Mouse (Mus musculus): ENCODE data around the gene Gm3383.
"Not testable (repeated sequence)": the region's sequence is repeated elsewhere in the genome, so short reads cannot be mapped to it uniquely, and the experiment has no call there.

DNA sequence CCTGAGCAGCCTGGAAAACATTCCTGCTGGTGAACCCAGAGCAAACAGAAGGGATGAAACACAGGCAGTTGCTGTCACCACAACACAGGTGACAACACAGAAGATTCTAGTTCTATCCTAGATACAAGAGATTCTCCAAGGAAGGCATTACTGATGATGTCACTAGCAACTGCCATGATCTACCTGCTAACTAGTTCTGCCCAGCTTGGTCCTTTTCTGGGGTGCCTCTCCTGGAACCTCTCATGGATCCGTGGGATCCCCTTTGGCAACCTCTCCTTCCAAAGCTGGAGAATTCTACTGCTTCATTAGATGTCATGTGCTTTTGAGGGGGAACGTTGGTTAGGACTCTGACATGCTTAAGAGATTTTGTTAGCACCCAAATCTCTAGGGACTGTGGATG lies 120.4 kb downstream of the Gm3383 start, which contains the start of gene Gm9603:
- not testable (repeated sequence) for TF ChIP-seq POLR2A (IDR thresholded peaks at IDR 0.05; ENCODE audit: low read depth, low read length); CTCF (IDR thresholded peaks at IDR 0.05; ENCODE audit: borderline replicate concordance, insufficient read depth, low read length)

Data from embryonic fibroblast, embryonic 13.5 days (primary cell).